Comparison of ENCODE assay signal across 8 mouse cellular contexts in the genomic region with DNA sequence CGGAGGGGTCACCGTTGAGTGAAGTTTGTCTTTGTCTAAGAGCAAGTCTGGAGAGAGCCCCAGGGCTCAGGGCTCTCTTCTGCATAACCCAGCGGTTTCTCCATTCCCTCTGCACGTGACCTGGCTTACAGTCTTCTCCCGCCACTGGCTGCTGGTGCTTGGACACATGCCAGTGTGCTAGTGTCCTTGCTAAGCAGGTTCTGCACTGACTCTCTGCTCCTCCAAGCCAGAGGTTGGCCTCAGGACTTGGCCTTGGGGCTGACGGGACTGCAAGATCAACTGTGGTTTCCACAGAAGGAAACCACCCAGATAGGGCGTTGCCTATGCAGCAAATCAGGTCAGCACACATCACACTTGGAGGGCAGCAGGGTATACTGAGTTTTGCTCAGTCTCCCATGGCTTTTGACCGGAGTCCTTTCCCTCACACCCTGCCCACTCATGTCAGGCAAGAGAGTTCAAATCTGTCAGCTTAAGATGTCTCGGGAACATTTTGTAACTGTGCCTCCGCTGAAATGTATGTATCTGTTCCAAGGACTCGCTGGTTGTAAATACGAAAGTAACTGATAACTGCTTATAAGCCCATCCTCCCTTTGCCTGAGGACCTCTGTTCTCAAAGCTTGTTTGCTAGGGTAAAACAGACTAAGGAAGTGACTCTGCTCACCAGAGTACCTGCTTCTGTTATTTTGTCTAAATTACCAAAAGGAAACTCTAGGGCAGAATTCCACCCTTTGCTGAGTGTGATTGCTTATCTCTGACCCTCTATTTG. TPM values are rescaled to one million over a fixed set of nuclear protein-coding genes. Genes with fewer than 3 reads are reported as not detected.
A peak's percentile ranks its signal among the peaks of the same experiment; 100 is the strongest.
DNase-seq lines count a peak whose midpoint lies in the region; ATAC-seq lines count a peak whose summit lies in the region.

No protein-coding gene starts in this region.

- no peak overlapping the region for H3K27ac ChIP-seq in midbrain, embryonic 14.5 days (replicated peaks; ENCODE audit: low read depth, low read length)
- H3K27ac ChIP-seq in midbrain, embryonic 13.5 days: no peak overlapping the region

- H3K4me1 ChIP-seq in midbrain, embryonic 14.5 days (ENCODE audit: control insufficient read depth, insufficient read depth, low read length): no peaks in the 10 kb centered on the region
- no peaks in the 10 kb centered on the region for H3K4me1 ChIP-seq in midbrain, embryonic 13.5 days (replicated peaks)

- no peak overlapping the region for H3K9ac ChIP-seq in midbrain, embryonic 14.5 days (replicated peaks; ENCODE audit: low read length)
- H3K9ac ChIP-seq in midbrain, embryonic 13.5 days (replicated peaks): no peak overlapping the region

- no peak overlapping the region for H3K4me2 ChIP-seq in midbrain, embryonic 14.5 days (ENCODE audit: low read length)
- H3K4me2 ChIP-seq in midbrain, embryonic 13.5 days (replicated peaks): no peak overlapping the region

- DNase-seq in midbrain, embryonic 14.5 days: peak; percentile 26
- peak; percentile 92 for DNase-seq in adrenal gland, adult 8-10 months
- peak; percentile 40 for DNase-seq in gonadal fat pad, adult 2 months (ENCODE audit: low read depth)
- DNase-seq in kidney, postnatal 4 days: peak; percentile 36 to 51
- peak; percentile 61 for DNase-seq in thymus, postnatal 4 days
- no peak for DNase-seq in cerebellum, postnatal 4 days (ENCODE audit: low spot score in 2 of 2)

- no peak for ATAC-seq in midbrain, embryonic 14.5 days (ENCODE audit: low FRiP score, low TSS enrichment)
- ATAC-seq in midbrain, embryonic 13.5 days: no peak
- peak; percentile 80 for ATAC-seq in monocyte, adult 5-6 weeks (replicated peaks; ENCODE audit: insufficient number of reproducible peaks, low FRiP score, low TSS enrichment, poor library complexity, severe bottlenecking)

- no peaks in the 10 kb centered on the region for H3K9me3 ChIP-seq in midbrain, embryonic 14.5 days (ENCODE audit: control insufficient read depth, low read length)
- H3K9me3 ChIP-seq in midbrain, embryonic 13.5 days: no peaks in the 10 kb centered on the region

- WGBS in midbrain, embryonic 14.5 days: 67% methylated on average over 12 of the region's 12 CpGs
- WGBS in midbrain, embryonic 13.5 days: 67% methylated on average over 12 of the region's 12 CpGs

- no peak overlapping the region for H3K4me3 ChIP-seq in midbrain, embryonic 14.5 days (replicated peaks; ENCODE audit: low read depth, low read length)
- no peak overlapping the region for H3K4me3 ChIP-seq in midbrain, embryonic 13.5 days (replicated peaks)

- H3K27me3 ChIP-seq in midbrain, embryonic 14.5 days (ENCODE audit: control insufficient read depth, insufficient read depth, low read length): no peaks in the 10 kb centered on the region
- no peaks in the 10 kb centered on the region; the same call in 1 of the 2 replicates for H3K27me3 ChIP-seq in midbrain, embryonic 13.5 days

- H3K36me3 ChIP-seq in midbrain, embryonic 14.5 days (ENCODE audit: control insufficient read depth, insufficient read depth, low read length): no peaks in the 10 kb centered on the region
- H3K36me3 ChIP-seq in midbrain, embryonic 13.5 days: no peaks in the 10 kb centered on the region

RNA-seq across cellular contexts. Expression of a gene that starts 12.3 kb away (rescaled TPM):
- 0.51 and 0.62 TPM in 2 replicates for polyA plus RNA-seq in midbrain, embryonic 14.5 days (2014; fragmentation: Nextera tagmentation; extraction: Ambion mirVana)
- polyA plus RNA-seq in midbrain, embryonic 13.5 days (2015; fragmentation: Nextera tagmentation; extraction: Ambion mirVana): 0.63 and 1.2 TPM in 2 replicates
- 1 to 10 TPM; 2.8 to 6.6 (median 4.8) TPM for total RNA-seq in adrenal gland, adult 8-10 months (2022)
- polyA plus RNA-seq in gonadal fat pad, adult 2 months (2012; rRNA removed): 3.1 and 3.4 TPM in 2 replicates
- 415 to 764 TPM (median 432 TPM) in 3 replicates for total RNA-seq in monocyte, adult 5-6 weeks (2017)

Comparison
In these comparisons a context has a peak if more than half of its experiments do, and no peak if none do; other contexts are left out.
1. DNase-seq: peak in midbrain, embryonic 14.5 days (single experiment), adrenal gland, adult 8-10 months (single experiment), gonadal fat pad, adult 2 months (single experiment), kidney, postnatal 4 days (2 of 2) and thymus, postnatal 4 days (single experiment); none in cerebellum, postnatal 4 days (0 of 2).